Mouse (Mus musculus) bone marrow, adult 2 months (tissue): Measurements from ENCODE around the gene Susd6.

Source experiments
- CTCF ChIP-seq: fragments of 200-500 bp; IDR thresholded peaks from 2 replicates; pipeline ENCODE4 v1.5.1; 2011; ENCODE audit warnings: low read length, control low read depth; ENCODE audit not compliant: control insufficient read depth, insufficient read depth
- POLR2A ChIP-seq: fragments of 200-500 bp; IDR thresholded peaks from 2 replicates; pipeline ENCODE4 v1.6.1; 2011; ENCODE audit warnings: low read depth, mild to moderate bottlenecking, control low read depth, low read length, borderline replicate concordance; ENCODE audit not compliant: control insufficient read depth

DNA sequence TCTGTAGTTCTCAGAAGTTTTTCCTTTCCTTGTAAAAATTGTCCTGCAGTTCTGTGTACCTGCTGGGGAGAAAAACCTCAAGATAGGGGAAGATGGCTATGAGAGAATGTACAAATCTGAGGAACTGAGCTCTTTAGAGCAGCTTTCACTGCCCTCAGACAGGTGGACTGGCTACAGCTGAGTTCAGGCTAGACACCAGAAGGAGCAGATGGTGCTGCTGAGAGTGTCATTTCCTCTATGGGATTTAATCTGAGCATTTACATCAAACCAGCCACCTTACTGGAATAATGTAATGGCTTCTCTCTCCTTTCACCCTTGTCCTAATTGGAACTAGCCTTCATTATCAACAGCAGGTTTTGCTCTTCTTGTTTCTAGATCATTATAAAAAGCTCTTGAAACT lies 8.0 kb downstream of the Susd6 start:
- TF ChIP-seq CTCF (no peak), POLR2A (no peak)
